Mouse (Mus musculus) retina, postnatal 1 day (tissue): ENCODE measurements around the gene S100a13.

ENCODE experiments used
- DNase-seq: peaks from one replicate; pipeline ENCODE4 v3.0.0-alpha.2; 2012

S100a13 gene

GRCm38 (mm10) chr3:90560008-90560628 lies 45.9 kb downstream of the S100a13 start, which contains the start of gene S100a3:
S100a3 (plus strand) TSS chr3:90560578.
- no peak for DNase-seq
